Mouse (Mus musculus) adrenal gland, postnatal 0 days (tissue): ENCODE results near the gene Fhl1. TPM values are rescaled to one million over a fixed set of nuclear protein-coding genes. Genes with fewer than 3 reads are reported as not detected.

Experiments
- polyA plus RNA-seq: library from polyadenylated mRNA; unstranded; fragments of >200 nt; fragmentation: Nextera tagmentation; extraction: Ambion mirVana; gene quantifications from 2 replicates; pipeline ENCODE4 v1.2.1, GENCODE M21; 2015

The Fhl1 gene
- 73.9 and 82.2 TPM in 2 replicates for polyA plus RNA-seq

GRCm38 (mm10) chrX:56731306-56732201 lies at the start of gene Fhl1:
Gene Fhl1 (plus strand): TSS chrX:56731787.

GRCm38 (mm10) chrX:56821765-56822603 lies 90.4 kb downstream of the Fhl1 start, which contains the start of gene Map7d3:
Gene Map7d3 (minus strand): TSS chrX:56822326.

Other genes starting within 250 kb of the Fhl1 start
- gene Gm10477, start 207.0 kb upstream of the Fhl1 start, polyA plus RNA-seq: not detected in 2 replicates
- not detected in 2 replicates for gene Gm648, start 182.2 kb upstream of the Fhl1 start, polyA plus RNA-seq
- gene Mmgt1, start 133.7 kb upstream of the Fhl1 start, polyA plus RNA-seq: 8.8 and 12.1 TPM in 2 replicates
- 10.4 and 13.5 TPM in 2 replicates for gene Slc9a6, start 122.0 kb upstream of the Fhl1 start, polyA plus RNA-seq
- 2.9 and 3.8 TPM in 2 replicates for gene Map7d3, start 90.5 kb downstream of the Fhl1 start, polyA plus RNA-seq
- gene Adgrg4, start 138.4 kb downstream of the Fhl1 start, polyA plus RNA-seq: not detected in 2 replicates